Mouse (Mus musculus): ENCODE results near the gene 6430548M08Rik. TPM values are rescaled to one million over a fixed set of nuclear protein-coding genes. Genes with fewer than 3 reads are reported as not detected.

Gene 6430548M08Rik
- polyA plus RNA-seq, 1 experiment from 2014 or later: 7.6 TPM

GRCm38 (mm10) chr8:120084783-120085182 lies 29.2 kb upstream of the 6430548M08Rik start:
- ATAC-seq (ENCODE audit: insufficient number of reproducible peaks, low FRiP score, low TSS enrichment, low read depth): no peak
- no peak overlapping the region for H3K4me2 ChIP-seq
- H3K36me3 ChIP-seq: peaks cover 82% of the 10 kb centered on the region
- no peaks in the 10 kb centered on the region for H3K9me3 ChIP-seq
- no peak overlapping the region for H3K4me3 ChIP-seq
- no peak overlapping the region for H3K9ac ChIP-seq
- WGBS: 85% methylated on average over 8 of the region's 8 CpGs
- 0 out of 2 replicates have a peak, but pooled peaks cover 5% of the 10 kb centered on the region for H3K4me1 ChIP-seq
- no peak overlapping the region for H3K27ac ChIP-seq
- no peaks in the 10 kb centered on the region for H3K27me3 ChIP-seq

GRCm38 (mm10) chr8:120089511-120089910 lies 24.4 kb upstream of the 6430548M08Rik start:
- Histone ChIP-seq H3K4me1 (0 out of 2 replicates have a peak, but pooled peaks cover 4% of the 10 kb centered on the region), H3K36me3 (peaks cover 79% of the 10 kb centered on the region), H3K27me3 (no peaks in the 10 kb centered on the region), H3K4me3 (no peak overlapping the region), H3K4me2 (no peak overlapping the region), H3K27ac (no peak overlapping the region), H3K9me3 (no peaks in the 10 kb centered on the region), H3K9ac (no peak overlapping the region)
- ATAC-seq (ENCODE audit: insufficient number of reproducible peaks, low FRiP score, low TSS enrichment, low read depth): no peak
- WGBS: 84% methylated on average over 7 of the region's 7 CpGs

GRCm38 (mm10) chr8:120091032-120091431 lies 22.9 kb upstream of the 6430548M08Rik start:
- no peak overlapping the region for H3K4me2 ChIP-seq
- no peak overlapping the region for H3K4me3 ChIP-seq
- 92% methylated on average over 3 of the region's 3 CpGs for WGBS
- H3K27ac ChIP-seq: no peak overlapping the region
- H3K9me3 ChIP-seq: no peaks in the 10 kb centered on the region
- H3K27me3 ChIP-seq: no peaks in the 10 kb centered on the region
- H3K36me3 ChIP-seq: peaks cover 64% of the 10 kb centered on the region
- H3K4me1 ChIP-seq: 0 out of 2 replicates have a peak, but pooled peaks cover 4% of the 10 kb centered on the region
- no peak overlapping the region for H3K9ac ChIP-seq
- ATAC-seq (ENCODE audit: insufficient number of reproducible peaks, low FRiP score, low TSS enrichment, low read depth): no peak

GRCm38 (mm10) chr8:120093103-120093502 lies 20.8 kb upstream of the 6430548M08Rik start:
- Histone ChIP-seq H3K27me3 (no peaks in the 10 kb centered on the region), H3K27ac (no peak overlapping the region), H3K4me1 (0 out of 2 replicates have a peak, but pooled peaks cover 4% of the 10 kb centered on the region), H3K9me3 (no peaks in the 10 kb centered on the region), H3K9ac (no peak overlapping the region), H3K36me3 (peaks cover 43% of the 10 kb centered on the region), H3K4me2 (no peak overlapping the region), H3K4me3 (no peak overlapping the region)
- no peak for ATAC-seq (ENCODE audit: insufficient number of reproducible peaks, low FRiP score, low TSS enrichment, low read depth)
- WGBS: 89% methylated on average over 3 of the region's 3 CpGs

GRCm38 (mm10) chr8:120094801-120095200 lies 19.2 kb upstream of the 6430548M08Rik start:
- 86% methylated on average over 10 of the region's 10 CpGs for WGBS

GRCm38 (mm10) chr8:120096486-120096885 lies 17.5 kb upstream of the 6430548M08Rik start:
- H3K36me3 ChIP-seq: peaks cover 22% of the 10 kb centered on the region
- H3K9me3 ChIP-seq: no peaks in the 10 kb centered on the region
- no peaks in the 10 kb centered on the region for H3K27me3 ChIP-seq
- ATAC-seq (ENCODE audit: insufficient number of reproducible peaks, low FRiP score, low TSS enrichment, low read depth): no peak
- H3K4me3 ChIP-seq: no peak overlapping the region
- no peak overlapping the region for H3K27ac ChIP-seq
- no peak overlapping the region for H3K9ac ChIP-seq
- H3K4me2 ChIP-seq: no peak overlapping the region
- H3K4me1 ChIP-seq: peaks cover 18% of the 10 kb centered on the region
- 62% methylated on average over 2 of the region's 2 CpGs for WGBS

More at GRCm38 (mm10) chr8:120094801-120095200, 19.2 kb upstream of the 6430548M08Rik start:
- Histone ChIP-seq H3K36me3 (peaks cover 37% of the 10 kb centered on the region), H3K4me3 (no peak overlapping the region), H3K4me1 (peaks cover 11% of the 10 kb centered on the region; the same call in 1 of the 2 replicates), H3K9me3 (no peaks in the 10 kb centered on the region), H3K27ac (no peak overlapping the region), H3K9ac (no peak overlapping the region), H3K4me2 (no peak overlapping the region), H3K27me3 (no peaks in the 10 kb centered on the region)
- ATAC-seq (ENCODE audit: insufficient number of reproducible peaks, low FRiP score, low TSS enrichment, low read depth): no peak

- no peak for ATAC-seq (ENCODE audit: insufficient number of reproducible peaks, low FRiP score, low TSS enrichment, low read depth)
- WGBS: 2% methylated on average over 25 of the region's 25 CpGs
- no peaks in the 10 kb centered on the region for H3K9me3 ChIP-seq
Measured at GRCm38 (mm10) chr8:120100388-120101067, 13.4 kb upstream of the 6430548M08Rik start.

GRCm38 (mm10) chr8:120101068-120101972 lies 12.6 kb upstream of the 6430548M08Rik start, which contains the start of gene Zdhhc7:
TSS of gene Zdhhc7 (minus strand) at chr8:120101482.
- H3K27me3 ChIP-seq: no peaks in the 10 kb centered on the region
- ATAC-seq (ENCODE audit: insufficient number of reproducible peaks, low FRiP score, low TSS enrichment, low read depth): peak; percentile 66
- peaks cover 8% of the 10 kb centered on the region; the same call in 1 of the 2 replicates for H3K36me3 ChIP-seq
- WGBS: under 1% methylated on average over 88 of the region's 88 CpGs
- peak within 1 kb of the TSS; percentile 84 for H3K9ac ChIP-seq
- H3K4me3 ChIP-seq: peak within 1 kb of the TSS; percentile 88
- H3K4me2 ChIP-seq: peak within 1 kb of the TSS; percentile 81
- peak within 1 kb of the TSS; percentile 93 for H3K27ac ChIP-seq
- H3K4me1 ChIP-seq: peaks cover 28% of the 10 kb centered on the region
- no peaks in the 10 kb centered on the region for H3K9me3 ChIP-seq

More at GRCm38 (mm10) chr8:120100388-120101067, 13.4 kb upstream of the 6430548M08Rik start:
- Histone ChIP-seq H3K4me3 (peak overlapping the region; percentile 88), H3K4me2 (peak overlapping the region; percentile 81), H3K9ac (peak overlapping the region; percentile 84), H3K36me3 (peaks cover 8% of the 10 kb centered on the region; the same call in 1 of the 2 replicates), H3K27ac (peak overlapping the region; percentile 93), H3K4me1 (peaks cover 28% of the 10 kb centered on the region), H3K27me3 (no peaks in the 10 kb centered on the region)

GRCm38 (mm10) chr8:120103916-120104315 lies 10.0 kb upstream of the 6430548M08Rik start:
- no peak overlapping the region for H3K4me2 ChIP-seq
- no peak overlapping the region for H3K27ac ChIP-seq

GRCm38 (mm10) chr8:120104721-120105272 lies 9.2 kb upstream of the 6430548M08Rik start:
- Histone ChIP-seq H3K4me1 (peaks cover 22% of the 10 kb centered on the region), H3K4me3 (no peak overlapping the region), H3K36me3 (peaks cover 8% of the 10 kb centered on the region; the same call in 1 of the 2 replicates), H3K9me3 (no peaks in the 10 kb centered on the region), H3K27ac (no peak overlapping the region), H3K4me2 (no peak overlapping the region), H3K9ac (no peak overlapping the region), H3K27me3 (no peaks in the 10 kb centered on the region)
- ATAC-seq (ENCODE audit: insufficient number of reproducible peaks, low FRiP score, low TSS enrichment, low read depth): no peak
- WGBS: 66% methylated on average over 9 of the region's 9 CpGs

More at GRCm38 (mm10) chr8:120103916-120104315, 10.0 kb upstream of the 6430548M08Rik start:
- Histone ChIP-seq H3K36me3 (peaks cover 8% of the 10 kb centered on the region; the same call in 1 of the 2 replicates), H3K9ac (no peak overlapping the region), H3K4me1 (peaks cover 28% of the 10 kb centered on the region), H3K4me3 (no peak overlapping the region), H3K9me3 (no peaks in the 10 kb centered on the region), H3K27me3 (no peaks in the 10 kb centered on the region)
- WGBS: 86% methylated on average over 9 of the region's 9 CpGs
- ATAC-seq (ENCODE audit: insufficient number of reproducible peaks, low FRiP score, low TSS enrichment, low read depth): no peak

- H3K4me1 ChIP-seq: peaks cover 5% of the 10 kb centered on the region
- H3K9me3 ChIP-seq: no peaks in the 10 kb centered on the region
- WGBS: 28% methylated on average over 3 of the region's 3 CpGs
Measured at GRCm38 (mm10) chr8:120109149-120109548, 4.8 kb upstream of the 6430548M08Rik start.

More at GRCm38 (mm10) chr8:120109149-120109548, 4.8 kb upstream of the 6430548M08Rik start:
- no peak overlapping the region for H3K4me2 ChIP-seq
- peaks cover under 1% of the 10 kb centered on the region for H3K27me3 ChIP-seq
- ATAC-seq (ENCODE audit: insufficient number of reproducible peaks, low FRiP score, low TSS enrichment, low read depth): no peak
- H3K9ac ChIP-seq: no peak overlapping the region
- no peak overlapping the region for H3K27ac ChIP-seq
- H3K36me3 ChIP-seq: 0 out of 2 replicates have a peak, but pooled peaks cover 2% of the 10 kb centered on the region
- no peak overlapping the region for H3K4me3 ChIP-seq

Measured in limb, embryonic 15.5 days (tissue).